Mouse (Mus musculus): Measurements from ENCODE around the gene Borcs5.

Gene Borcs5

GRCm38 (mm10) chr6:134630447-134630846 is 8.9 kb upstream of the Borcs5 start:
- no peak for DNase-seq

- peak; percentile 22 for DNase-seq
Observed at GRCm38 (mm10) chr6:134631947-134632687, 7.2 kb upstream of the Borcs5 start, which contains the start of gene Mansc1. Gene Mansc1 (minus strand): TSS chr6:134632488.

GRCm38 (mm10) chr6:134632756-134633155 is 6.6 kb upstream of the Borcs5 start:
- DNase-seq = no peak

- DNase-seq = no peak
Observed at GRCm38 (mm10) chr6:134633553-134633952, 5.8 kb upstream of the Borcs5 start.

- no peak for DNase-seq
Observed at GRCm38 (mm10) chr6:134636476-134636875, 2.8 kb upstream of the Borcs5 start.

DNA sequence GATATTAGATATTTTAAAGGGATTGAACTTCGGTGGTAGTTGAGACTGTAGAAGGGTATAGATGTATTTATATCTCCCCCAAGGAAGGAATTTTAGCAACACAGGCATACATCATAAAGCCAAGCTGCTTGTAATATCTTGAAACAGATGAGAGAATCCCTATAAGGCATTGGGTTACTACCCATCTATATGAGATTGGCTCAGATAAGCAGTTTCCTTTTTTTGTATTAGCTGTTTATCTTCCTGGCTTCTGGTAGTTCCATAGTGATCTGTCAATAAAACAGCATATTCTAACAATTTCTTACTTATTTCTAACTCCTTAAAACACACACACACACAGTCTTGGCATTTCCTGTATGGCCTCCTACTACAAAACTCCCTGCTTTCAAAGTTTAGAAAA is 590 bp downstream of the Borcs5 start:
- no peak for DNase-seq

DNA sequence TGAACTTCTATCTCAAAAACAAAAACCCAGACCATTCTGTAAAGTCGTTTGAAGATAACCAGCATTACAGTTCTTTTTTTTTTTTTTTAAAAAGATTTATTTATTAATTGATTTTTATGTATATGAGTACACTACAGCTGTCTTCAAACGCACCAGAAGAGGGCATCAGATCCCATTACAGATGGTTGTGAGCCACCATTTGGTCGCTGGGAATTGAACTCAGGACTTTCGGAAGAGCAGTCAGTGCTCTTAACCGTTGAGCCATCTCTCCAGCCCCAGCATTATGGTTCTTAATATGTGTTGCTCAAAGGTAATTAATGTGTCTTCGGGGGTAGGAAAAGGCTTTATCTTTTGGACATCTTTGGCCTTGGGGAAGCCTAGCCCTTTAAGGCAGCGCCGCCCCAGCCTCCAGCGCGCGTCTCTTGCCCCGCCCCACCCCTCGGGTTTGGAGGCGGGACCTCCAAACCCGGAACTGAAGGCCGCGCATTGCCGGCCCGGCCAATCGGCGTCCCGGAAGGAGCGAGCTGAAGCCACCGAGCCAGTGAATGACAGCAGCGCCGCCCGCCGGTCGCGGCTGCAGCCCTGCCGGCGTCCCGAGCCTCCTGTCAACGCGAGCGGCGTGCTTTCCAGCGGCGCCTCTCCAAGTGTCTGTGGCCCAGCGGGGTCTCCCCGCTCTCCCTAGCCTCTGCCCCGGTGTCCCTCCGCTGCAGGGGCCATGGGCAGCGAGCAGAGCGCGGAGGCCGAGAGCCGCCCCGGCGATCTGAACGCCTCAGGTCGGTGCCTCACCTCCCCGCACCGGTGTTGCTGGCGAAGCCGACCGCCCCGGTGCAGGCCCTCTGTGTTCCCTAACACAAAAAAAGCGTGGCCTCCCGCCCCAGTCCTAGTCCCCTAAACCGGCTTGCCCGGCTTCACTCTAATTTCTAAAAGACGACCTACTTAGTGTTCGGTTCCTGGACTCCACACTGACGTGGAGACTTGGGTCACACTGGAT is 1.5 kb downstream of the Borcs5 start:
- DNase-seq = peak; percentile 95

- no peak for DNase-seq
Observed at GRCm38 (mm10) chr6:134641738-134642446, 2.6 kb downstream of the Borcs5 start.

- no peak for DNase-seq
Observed at GRCm38 (mm10) chr6:134643296-134643695, 4.0 kb downstream of the Borcs5 start.

- DNase-seq = no peak
Observed at GRCm38 (mm10) chr6:134646835-134647234, 7.5 kb downstream of the Borcs5 start.

GRCm38 (mm10) chr6:134647621-134648020 is 8.3 kb downstream of the Borcs5 start:
- no peak for DNase-seq

GRCm38 (mm10) chr6:134648356-134648755 is 9.0 kb downstream of the Borcs5 start:
- no peak for DNase-seq

DNA sequence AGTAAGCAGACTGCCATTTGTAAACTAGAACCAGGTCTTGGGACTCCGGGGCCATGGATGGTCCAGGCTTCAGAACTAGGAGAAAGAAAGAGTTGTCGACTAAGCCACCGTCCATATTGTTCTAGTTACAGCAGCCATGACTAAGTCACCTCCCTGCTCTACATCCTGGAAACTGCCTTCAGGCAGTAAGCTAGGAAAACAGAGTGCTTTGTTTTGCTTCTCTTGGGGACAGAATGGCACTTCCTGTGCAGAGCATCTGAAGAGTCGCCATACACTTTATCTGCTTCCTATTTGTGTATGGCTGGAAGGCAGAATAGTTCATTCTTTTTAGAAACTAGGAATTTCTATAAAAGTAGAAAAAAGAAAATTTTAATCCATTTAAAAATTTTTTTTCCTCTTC is 17.2 kb downstream of the Borcs5 start:
- DNase-seq = no peak

- DNase-seq = peak; percentile 42
Observed at GRCm38 (mm10) chr6:134659108-134659958, 20.0 kb downstream of the Borcs5 start.

DNA sequence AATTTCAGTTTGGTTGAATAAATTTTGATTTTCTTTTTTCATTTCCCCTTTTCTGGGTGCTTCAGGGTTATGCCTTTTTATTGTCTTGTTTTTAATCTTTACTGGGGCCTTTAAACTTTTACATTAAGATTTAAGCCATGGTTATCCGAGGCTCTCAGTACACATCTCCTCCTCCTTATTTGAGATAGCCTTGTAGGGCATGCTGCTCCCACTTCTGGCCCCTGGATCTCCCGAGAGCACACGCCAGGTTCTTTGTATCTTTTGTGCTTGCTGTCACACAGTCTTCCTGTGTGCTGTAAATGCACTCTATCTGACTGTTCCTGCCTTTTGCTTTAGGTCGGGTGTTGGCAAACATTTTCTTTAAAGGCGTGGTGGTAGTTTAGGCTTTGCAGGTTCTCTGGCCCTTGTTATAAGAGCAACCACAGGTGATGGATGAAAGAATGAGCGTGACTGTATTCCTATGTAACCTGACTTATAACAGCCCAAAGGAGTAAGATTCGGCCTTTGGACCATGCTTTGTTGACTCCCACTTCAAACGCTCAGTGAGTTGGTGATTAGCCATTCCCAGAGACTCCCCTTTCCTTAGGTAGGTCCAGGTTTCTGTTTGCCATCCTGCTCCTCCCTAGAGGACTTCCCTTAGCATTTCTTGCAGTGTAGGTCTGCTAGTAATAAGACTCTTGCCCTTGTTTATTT is 21.6 kb downstream of the Borcs5 start:
- no peak for DNase-seq

GRCm38 (mm10) chr6:134664573-134664972 is 25.3 kb downstream of the Borcs5 start:
- DNase-seq = peak; percentile 24

GRCm38 (mm10) chr6:134665817-134666216 is 26.5 kb downstream of the Borcs5 start:
- no peak for DNase-seq

- DNase-seq = peak; percentile 29
Observed at GRCm38 (mm10) chr6:134668519-134668918, 29.2 kb downstream of the Borcs5 start.

- DNase-seq = no peak
Observed at GRCm38 (mm10) chr6:134669179-134669865, 30.0 kb downstream of the Borcs5 start.

DNA sequence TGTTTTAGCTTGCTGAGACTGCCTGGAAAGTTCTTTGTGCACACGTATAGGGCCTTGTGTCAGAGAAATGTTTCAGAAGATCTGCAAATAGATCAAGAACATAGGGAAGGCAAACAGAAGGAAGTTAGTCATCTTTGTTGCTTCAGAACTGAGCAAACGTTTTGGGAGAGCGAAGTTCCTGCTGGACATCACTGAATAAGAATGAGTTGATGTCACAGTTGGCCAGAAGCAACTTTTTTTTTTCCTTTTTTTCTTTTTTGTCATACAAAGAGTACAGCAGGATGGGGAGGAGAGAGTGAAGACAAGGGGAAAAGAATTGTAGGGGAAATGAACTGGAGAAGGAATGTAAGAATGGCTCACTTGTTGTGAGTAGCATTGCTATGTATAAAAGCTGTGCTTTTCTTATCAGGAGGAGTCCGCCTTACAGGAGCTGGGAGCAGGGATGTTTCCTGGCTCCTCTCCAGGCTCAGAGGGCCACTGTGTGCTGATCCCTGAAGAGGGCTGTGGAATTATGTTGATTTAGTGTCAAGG is 31.6 kb downstream of the Borcs5 start:
- DNase-seq = no peak

All from liver (tissue).